Mouse (Mus musculus): ENCODE data around the gene Nars2.

- TF ChIP-seq CTCF (IDR thresholded peaks at IDR 0.05; ENCODE audit: low read depth) (no peak), EP300 (IDR thresholded peaks at IDR 0.05; ENCODE audit: low read depth) (no peak)
Observed at GRCm38 (mm10) chr7:96975914-96976313, 24.6 kb downstream of the Nars2 start.

Data from heart, postnatal 0 days (tissue).